Mouse (Mus musculus) limb, embryonic 10.5 days (tissue): Measurements from ENCODE around the gene Nrm. TPM values are rescaled to one million over a fixed set of nuclear protein-coding genes. Genes with fewer than 3 reads are reported as not detected.

Experiments
- DNase-seq: peaks from one replicate; pipeline ENCODE4 v3.0.0-alpha.2; 2017; ENCODE audit warnings: low spot score
- H3K27ac ChIP-seq: fragments of 300-500 bp; sonication (generic); 2 replicates; pipeline ENCODE4 v1.5.1; 2016; ENCODE audit warnings: mild to moderate bottlenecking
- H3K27me3 ChIP-seq: fragments of 300-500 bp; sonication (generic); 2 replicates; pipeline ENCODE4 v1.6.1; 2016; ENCODE audit warnings: low read depth, mild to moderate bottlenecking; ENCODE audit not compliant: poor library complexity, severe bottlenecking
- H3K36me3 ChIP-seq: fragments of 300-500 bp; sonication (generic); 2 replicates; pipeline ENCODE4 v1.6.1; 2016; ENCODE audit warnings: mild to moderate bottlenecking, moderate library complexity
- H3K4me1 ChIP-seq: fragments of 300-500 bp; sonication (generic); 2 replicates; pipeline ENCODE4 v1.6.1; 2016
- H3K4me3 ChIP-seq: fragments of 300-500 bp; sonication (generic); 2 replicates; pipeline ENCODE4 v1.5.1; 2016; ENCODE audit warnings: mild to moderate bottlenecking, moderate library complexity
- H3K9me3 ChIP-seq: fragments of 300-500 bp; sonication (generic); replicated peaks from 2 replicates; pipeline ENCODE4 v1.6.1; 2016; ENCODE audit warnings: mild to moderate bottlenecking
- WGBS: fragments of 180-500 bp; shearing (Covaris S2); methylation state at CpG from one replicate; pipeline ENCODE4 v1.1.7; 2016; 5-methylcytosine and 5-hydroxymethylcytosine counted together
- polyA plus RNA-seq: library from polyadenylated mRNA; unstranded; fragments of >200 nt; fragmentation: Nextera tagmentation; extraction: Ambion mirVana; gene quantifications from 2 replicates; pipeline ENCODE4 v1.2.1, GENCODE M21; 2016

Gene Nrm
- 61.7 and 67.1 TPM in 2 replicates for polyA plus RNA-seq

GRCm38 (mm10) chr17:35861198-35861857 lies at the start of gene Nrm:
Nrm (plus strand) TSS chr17:35861318.
- H3K4me3 ChIP-seq = peak within 1 kb of the TSS; percentile 86
- peaks cover 39% of the 10 kb centered on the region for H3K4me1 ChIP-seq
- under 1% methylated on average over 47 of the region's 47 CpGs for WGBS
- no peaks in the 10 kb centered on the region for H3K27me3 ChIP-seq
- DNase-seq = peak; percentile 91
- peaks cover 51% of the 10 kb centered on the region for H3K36me3 ChIP-seq
- no peaks in the 10 kb centered on the region for H3K9me3 ChIP-seq
- peak within 1 kb of the TSS; percentile 95 for H3K27ac ChIP-seq

GRCm38 (mm10) chr17:35812307-35812706 lies 48.8 kb upstream of the Nrm start:
- Histone ChIP-seq H3K36me3 (no peaks in the 10 kb centered on the region), H3K27ac (no peak overlapping the region), H3K4me1 (peaks cover 12% of the 10 kb centered on the region), H3K4me3 (no peak overlapping the region), H3K27me3 (0 out of 2 replicates have a peak, but pooled peaks cover 7% of the 10 kb centered on the region), H3K9me3 (no peaks in the 10 kb centered on the region)
- DNase-seq = no peak
- WGBS = 81% methylated on average over 5 of the region's 5 CpGs

GRCm38 (mm10) chr17:35812736-35813135 lies 48.4 kb upstream of the Nrm start:
- Histone ChIP-seq H3K27me3 (0 out of 2 replicates have a peak, but pooled peaks cover 7% of the 10 kb centered on the region), H3K4me1 (peaks cover 16% of the 10 kb centered on the region), H3K27ac (no peak overlapping the region), H3K4me3 (no peak overlapping the region), H3K36me3 (no peaks in the 10 kb centered on the region), H3K9me3 (no peaks in the 10 kb centered on the region)
- 81% methylated on average over 6 of the region's 6 CpGs for WGBS
- no peak for DNase-seq

GRCm38 (mm10) chr17:35813245-35813647 lies 47.9 kb upstream of the Nrm start:
- DNase-seq = no peak
- Histone ChIP-seq H3K4me3 (no peak overlapping the region), H3K27ac (no peak overlapping the region), H3K4me1 (peaks cover 16% of the 10 kb centered on the region), H3K9me3 (no peaks in the 10 kb centered on the region), H3K36me3 (no peaks in the 10 kb centered on the region), H3K27me3 (0 out of 2 replicates have a peak, but pooled peaks cover 7% of the 10 kb centered on the region)
- 79% methylated on average over 7 of the region's 7 CpGs for WGBS

- no peak overlapping the region for H3K27ac ChIP-seq
- no peaks in the 10 kb centered on the region for H3K36me3 ChIP-seq
- no peaks in the 10 kb centered on the region for H3K9me3 ChIP-seq
- 90% methylated on average over 7 of the region's 7 CpGs for whole genome bisulfite sequencing
- H3K27me3 ChIP-seq = 0 out of 2 replicates have a peak, but pooled peaks cover 7% of the 10 kb centered on the region
- no peak overlapping the region for H3K4me3 ChIP-seq
- H3K4me1 ChIP-seq = peaks cover 16% of the 10 kb centered on the region
- DNase-seq = no peak
Observed at GRCm38 (mm10) chr17:35813653-35814052, 47.5 kb upstream of the Nrm start.

GRCm38 (mm10) chr17:35814678-35815077 lies 46.4 kb upstream of the Nrm start:
- no peak overlapping the region for H3K4me3 ChIP-seq
- H3K36me3 ChIP-seq = no peaks in the 10 kb centered on the region
- H3K9me3 ChIP-seq = no peaks in the 10 kb centered on the region
- DNase-seq = no peak
- H3K27me3 ChIP-seq = 0 out of 2 replicates have a peak, but pooled peaks cover 9% of the 10 kb centered on the region
- 68% methylated on average over 6 of the region's 6 CpGs for WGBS
- no peak overlapping the region for H3K27ac ChIP-seq
- H3K4me1 ChIP-seq = peaks cover 16% of the 10 kb centered on the region

- Histone ChIP-seq H3K4me1 (peaks cover 19% of the 10 kb centered on the region), H3K36me3 (no peaks in the 10 kb centered on the region), H3K4me3 (no peak overlapping the region), H3K27me3 (peaks cover 19% of the 10 kb centered on the region), H3K27ac (no peak overlapping the region), H3K9me3 (no peaks in the 10 kb centered on the region)
- 71% methylated on average over 7 of the region's 7 CpGs for WGBS
- no peak for DNase-seq
Observed at GRCm38 (mm10) chr17:35815836-35816235, 45.3 kb upstream of the Nrm start.

- Histone ChIP-seq H3K9me3 (no peaks in the 10 kb centered on the region), H3K36me3 (no peaks in the 10 kb centered on the region), H3K27ac (peak overlapping the region; percentile 67), H3K4me3 (no peak overlapping the region), H3K27me3 (peaks cover 22% of the 10 kb centered on the region), H3K4me1 (peaks cover 27% of the 10 kb centered on the region)
- 38% methylated on average over 10 of the region's 14 CpGs for WGBS
- DNase-seq = no peak
Observed at GRCm38 (mm10) chr17:35816686-35817085, 44.4 kb upstream of the Nrm start.

- Histone ChIP-seq H3K9me3 (no peaks in the 10 kb centered on the region), H3K27me3 (peaks cover 28% of the 10 kb centered on the region), H3K4me3 (no peak overlapping the region), H3K4me1 (peaks cover 33% of the 10 kb centered on the region), H3K27ac (peak overlapping the region; percentile 67), H3K36me3 (no peaks in the 10 kb centered on the region)
- DNase-seq = peak; percentile 57
- WGBS = 49% methylated on average over 10 of the region's 10 CpGs
Observed at GRCm38 (mm10) chr17:35817226-35817625, 43.9 kb upstream of the Nrm start.

GRCm38 (mm10) chr17:35820111-35820510 lies 41.0 kb upstream of the Nrm start:
- peaks cover 28% of the 10 kb centered on the region for H3K27me3 ChIP-seq
- peaks cover 51% of the 10 kb centered on the region for H3K4me1 ChIP-seq
- no peak overlapping the region for H3K27ac ChIP-seq
- 80% methylated on average over 5 of the region's 5 CpGs for WGBS
- peaks cover 5% of the 10 kb centered on the region; the same call in 1 of the 2 replicates for H3K36me3 ChIP-seq
- H3K9me3 ChIP-seq = no peaks in the 10 kb centered on the region
- H3K4me3 ChIP-seq = no peak overlapping the region
- DNase-seq = no peak

GRCm38 (mm10) chr17:35821439-35822430 lies 39.4 kb upstream of the Nrm start, which contains the start of gene Ier3:
Ier3 (plus strand) TSS chr17:35821684.
- Histone ChIP-seq H3K4me1 (peaks cover 44% of the 10 kb centered on the region), H3K9me3 (no peaks in the 10 kb centered on the region), H3K27me3 (peaks cover 21% of the 10 kb centered on the region), H3K36me3 (peaks cover 22% of the 10 kb centered on the region), H3K27ac (peak within 1 kb of the TSS; percentile 91), H3K4me3 (peak within 1 kb of the TSS; percentile 78)
- under 1% methylated on average over 62 of the region's 62 CpGs for WGBS
- DNase-seq = peak; percentile 82

- H3K4me1 ChIP-seq = peaks cover 36% of the 10 kb centered on the region
- peak overlapping the region; percentile 78 for H3K4me3 ChIP-seq
- H3K36me3 ChIP-seq = peaks cover 30% of the 10 kb centered on the region
- DNase-seq = no peak
- peaks cover 21% of the 10 kb centered on the region for H3K27me3 ChIP-seq
- no peaks in the 10 kb centered on the region for H3K9me3 ChIP-seq
- WGBS = 4% methylated on average over 11 of the region's 11 CpGs
- peak overlapping the region; percentile 91 for H3K27ac ChIP-seq
Observed at GRCm38 (mm10) chr17:35822564-35822963, 38.6 kb upstream of the Nrm start.
